Mouse (Mus musculus): ENCODE data around the gene Rnf213.

Rnf213 gene

GRCm38 (mm10) chr11:119514967-119515636, 122.2 kb downstream of the Rnf213 start:
- peak; percentile 53 for ATAC-seq (ENCODE audit: low TSS enrichment)

- ATAC-seq (ENCODE audit: low TSS enrichment) = peak; percentile 48; the same call in 1 of the 2 replicates
Measured at GRCm38 (mm10) chr11:119515823-119516676, 123.2 kb downstream of the Rnf213 start.

GRCm38 (mm10) chr11:119516677-119517361, 123.9 kb downstream of the Rnf213 start:
- 0 out of 2 replicates have a peak, but pooled peaks have one; percentile 30 for ATAC-seq (ENCODE audit: low TSS enrichment)

GRCm38 (mm10) chr11:119519387-119519786, 126.5 kb downstream of the Rnf213 start:
- ATAC-seq (ENCODE audit: low TSS enrichment) = no peak

- peak; percentile 51 for ATAC-seq (ENCODE audit: low TSS enrichment)
Measured at GRCm38 (mm10) chr11:119520005-119520712, 127.3 kb downstream of the Rnf213 start.

GRCm38 (mm10) chr11:119520713-119521063, 127.8 kb downstream of the Rnf213 start:
- ATAC-seq (ENCODE audit: low TSS enrichment) = no peak

- ATAC-seq (ENCODE audit: low TSS enrichment) = no peak
Measured at GRCm38 (mm10) chr11:119521920-119522710, 129.2 kb downstream of the Rnf213 start.

GRCm38 (mm10) chr11:119522779-119523178, 129.9 kb downstream of the Rnf213 start:
- ATAC-seq (ENCODE audit: low TSS enrichment) = no peak

GRCm38 (mm10) chr11:119523392-119523791, 130.5 kb downstream of the Rnf213 start:
- ATAC-seq (ENCODE audit: low TSS enrichment) = no peak

- ATAC-seq (ENCODE audit: low TSS enrichment) = peak; percentile 68; the same call in 1 of the 2 replicates
Measured at GRCm38 (mm10) chr11:119524545-119524949, 131.6 kb downstream of the Rnf213 start.

- ATAC-seq (ENCODE audit: low TSS enrichment) = peak; percentile 66; the same call in 1 of the 2 replicates
Measured at GRCm38 (mm10) chr11:119526068-119526966, 133.4 kb downstream of the Rnf213 start.

- peak; percentile 39; the same call in 1 of the 2 replicates for ATAC-seq (ENCODE audit: low TSS enrichment)
Measured at GRCm38 (mm10) chr11:119528930-119529329, 136.0 kb downstream of the Rnf213 start.

GRCm38 (mm10) chr11:119532460-119532859, 139.6 kb downstream of the Rnf213 start:
- no peak for ATAC-seq (ENCODE audit: low TSS enrichment)

GRCm38 (mm10) chr11:119533745-119534144, 140.8 kb downstream of the Rnf213 start:
- ATAC-seq (ENCODE audit: low TSS enrichment) = no peak

Data from frontal cortex, adult (tissue).